Comparison of ENCODE assay signal across 13 mouse cellular contexts in the genomic region with DNA sequence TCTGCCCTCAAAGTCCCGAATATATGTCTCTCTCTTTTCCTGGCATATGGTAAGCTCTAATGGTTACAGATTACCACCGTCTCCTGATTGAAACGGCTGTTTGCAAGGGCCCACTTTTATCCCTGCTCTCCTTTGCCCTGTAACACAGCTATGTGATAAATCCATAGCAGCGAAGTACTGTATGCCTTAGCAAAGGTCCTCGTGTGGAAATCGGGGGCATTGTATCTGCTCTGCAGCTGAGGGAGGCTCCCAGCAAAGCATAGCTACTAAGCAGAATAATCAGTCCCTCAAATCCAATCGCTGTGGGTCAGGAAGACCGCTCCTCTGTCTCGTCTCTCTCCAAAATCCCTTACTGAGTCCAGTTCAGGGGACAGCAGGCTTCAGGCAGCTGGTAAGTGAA.
A peak's percentile ranks its signal among the peaks of the same experiment; 100 is the strongest.
DNase-seq lines count a peak whose midpoint lies in the region; ATAC-seq and TF ChIP-seq lines count a peak whose summit lies in the region.
"Had no signal": no experiment of that assay in that cellular context is flagged by ENCODE, and none has a peak within 500 bp of the region (broad histone marks: within the 10 kb centered on the region; RNA-seq: fewer than 3 reads in every experiment).

No protein-coding gene starts in this region.

- DNase-seq in cerebellum, postnatal 14 days: peak; percentile 4 to 18
- no peak for DNase-seq in cerebellum, adult 9-10 months
- peak; percentile 2 for DNase-seq in left cerebral cortex, postnatal 4 days
- DNase-seq in left cerebral cortex, postnatal 10 days (ENCODE audit: extremely low spot score in 1 of 2, low spot score in 2 of 2): no peak
- no peak for DNase-seq in hindbrain, embryonic 14.5 days (ENCODE audit: low spot score)
- DNase-seq in midbrain, postnatal 0 days (ENCODE audit: low spot score): peak; percentile 22
- no peak for DNase-seq in kidney, postnatal 25 days
- DNase-seq: gastrocnemius, postnatal 36 days had no signal

- no peaks in the 10 kb centered on the region for H3K27me3 ChIP-seq in hindbrain, embryonic 14.5 days (ENCODE audit: control insufficient read depth, insufficient read depth, low read length)
- H3K27me3 ChIP-seq in midbrain, postnatal 0 days (ENCODE audit: insufficient read depth, low read length): no peaks in the 10 kb centered on the region
- H3K27me3 ChIP-seq: intestine, embryonic 15.5 days had no signal

- H3K4me3 ChIP-seq in hindbrain, embryonic 14.5 days (replicated peaks; ENCODE audit: low read length): no peak overlapping the region
- 0 out of 2 replicates have a peak overlapping the region, but pooled peaks have one; percentile 4 for H3K4me3 ChIP-seq in midbrain, postnatal 0 days (ENCODE audit: low read depth, low read length)
- H3K4me3 ChIP-seq: heart, embryonic 15.5 days; intestine, embryonic 15.5 days; myocyte had no signal

- ATAC-seq in hindbrain, embryonic 14.5 days (ENCODE audit: low FRiP score): no peak
- ATAC-seq in midbrain, postnatal 0 days (ENCODE audit: low FRiP score): no peak
- ATAC-seq in megakaryocyte, adult 5-6 weeks (ENCODE audit: poor library complexity, severe bottlenecking): no peak
- ATAC-seq: intestine, embryonic 15.5 days had no signal

- H3K4me2 ChIP-seq in hindbrain, embryonic 14.5 days (replicated peaks): peak overlapping the region; percentile 36
- peak overlapping the region; percentile 13 for H3K4me2 ChIP-seq in midbrain, postnatal 0 days (ENCODE audit: low read depth, low read length, poor library complexity, severe bottlenecking)
- H3K4me2 ChIP-seq: heart, embryonic 15.5 days; intestine, embryonic 15.5 days had no signal

- WGBS in hindbrain, embryonic 14.5 days: 43% methylated on average over 9 of the region's 9 CpGs
- WGBS in midbrain, postnatal 0 days: 16% methylated on average over 9 of the region's 9 CpGs

- intact Hi-C loops in left cerebral cortex, postnatal 4 days (cut with DNase I): loop anchor here (10.0 kb wide), 1 partner anchor 334 kb away; the partner anchor contains the start of gene Onecut1
- intact Hi-C loops in left cerebral cortex, postnatal 10 days (cut with DNase I): loop anchor here (5.0 kb wide), 1 partner anchor 332 kb away; the partner anchor contains the start of gene Onecut1

- TF ChIP-seq CTCF in midbrain, postnatal 0 days (IDR thresholded peaks at IDR 0.05): no peak

- no peaks in the 10 kb centered on the region for H3K9me3 ChIP-seq in hindbrain, embryonic 14.5 days (ENCODE audit: control insufficient read depth, low read length)
- no peaks in the 10 kb centered on the region for H3K9me3 ChIP-seq in midbrain, postnatal 0 days (ENCODE audit: low read length)
- H3K9me3 ChIP-seq: heart, embryonic 15.5 days; intestine, embryonic 15.5 days had no signal

- H3K36me3 ChIP-seq in hindbrain, embryonic 14.5 days (replicated peaks; ENCODE audit: control insufficient read depth, insufficient read depth): no peaks in the 10 kb centered on the region
- no peaks in the 10 kb centered on the region for H3K36me3 ChIP-seq in midbrain, postnatal 0 days (ENCODE audit: insufficient read depth, low read length)
- H3K36me3 ChIP-seq: heart, embryonic 15.5 days; intestine, embryonic 15.5 days had no signal

- H3K9ac ChIP-seq in hindbrain, embryonic 14.5 days: peak overlapping the region; percentile 49
- peak overlapping the region; percentile 42; the same call in 1 of the 2 replicates for H3K9ac ChIP-seq in midbrain, postnatal 0 days (replicated peaks; ENCODE audit: low read length, poor library complexity, severe bottlenecking)
- H3K9ac ChIP-seq: heart, embryonic 15.5 days; intestine, embryonic 15.5 days; liver, postnatal 0 days had no signal

- H3K4me1 ChIP-seq in hindbrain, embryonic 14.5 days (replicated peaks; ENCODE audit: control insufficient read depth, insufficient read depth, low read length): no peaks in the 10 kb centered on the region; the same call in 1 of the 2 replicates
- no peaks in the 10 kb centered on the region for H3K4me1 ChIP-seq in midbrain, postnatal 0 days (ENCODE audit: insufficient read depth, low read length)
- H3K4me1 ChIP-seq: heart, embryonic 15.5 days; intestine, embryonic 15.5 days had no signal

- H3K27ac ChIP-seq in hindbrain, embryonic 14.5 days: no peak overlapping the region
- no peak overlapping the region for H3K27ac ChIP-seq in midbrain, postnatal 0 days (ENCODE audit: low read depth, low read length)
- H3K27ac ChIP-seq: heart, embryonic 15.5 days; intestine, embryonic 15.5 days had no signal

Comparison
In these comparisons a context has a peak if more than half of its experiments do, and no peak if none do; other contexts are left out.
1. DNase-seq: peak in cerebellum, postnatal 14 days (2 of 2), left cerebral cortex, postnatal 4 days (single experiment) and midbrain, postnatal 0 days (single experiment); none in cerebellum, adult 9-10 months (single experiment), left cerebral cortex, postnatal 10 days (0 of 2), hindbrain, embryonic 14.5 days (single experiment) and kidney, postnatal 25 days (0 of 2).